Mouse (Mus musculus) limb, embryonic 10.5 days (tissue): ENCODE results near the gene Foxq1. TPM values are rescaled to one million over a fixed set of nuclear protein-coding genes. Genes with fewer than 3 reads are reported as not detected.

Experiments
- DNase-seq: peaks from one replicate; pipeline ENCODE4 v3.0.0-alpha.2; 2017; ENCODE audit warnings: low spot score
- H3K27ac ChIP-seq: fragments of 300-500 bp; sonication (generic); 2 replicates; pipeline ENCODE4 v1.5.1; 2016; ENCODE audit warnings: mild to moderate bottlenecking
- H3K27me3 ChIP-seq: fragments of 300-500 bp; sonication (generic); 2 replicates; pipeline ENCODE4 v1.6.1; 2016; ENCODE audit warnings: low read depth, mild to moderate bottlenecking; ENCODE audit not compliant: poor library complexity, severe bottlenecking
- H3K36me3 ChIP-seq: fragments of 300-500 bp; sonication (generic); 2 replicates; pipeline ENCODE4 v1.6.1; 2016; ENCODE audit warnings: mild to moderate bottlenecking, moderate library complexity
- H3K4me1 ChIP-seq: fragments of 300-500 bp; sonication (generic); 2 replicates; pipeline ENCODE4 v1.6.1; 2016
- H3K4me3 ChIP-seq: fragments of 300-500 bp; sonication (generic); 2 replicates; pipeline ENCODE4 v1.5.1; 2016; ENCODE audit warnings: mild to moderate bottlenecking, moderate library complexity
- H3K9me3 ChIP-seq: fragments of 300-500 bp; sonication (generic); replicated peaks from 2 replicates; pipeline ENCODE4 v1.6.1; 2016; ENCODE audit warnings: mild to moderate bottlenecking
- WGBS: fragments of 180-500 bp; shearing (Covaris S2); methylation state at CpG from one replicate; pipeline ENCODE4 v1.1.7; 2016; 5-methylcytosine and 5-hydroxymethylcytosine counted together
- polyA plus RNA-seq: library from polyadenylated mRNA; unstranded; fragments of >200 nt; fragmentation: Nextera tagmentation; extraction: Ambion mirVana; gene quantifications from 2 replicates; pipeline ENCODE4 v1.2.1, GENCODE M21; 2016

Foxq1 gene
- polyA plus RNA-seq, 1 experiment from 2014 or later, result not detected

DNA sequence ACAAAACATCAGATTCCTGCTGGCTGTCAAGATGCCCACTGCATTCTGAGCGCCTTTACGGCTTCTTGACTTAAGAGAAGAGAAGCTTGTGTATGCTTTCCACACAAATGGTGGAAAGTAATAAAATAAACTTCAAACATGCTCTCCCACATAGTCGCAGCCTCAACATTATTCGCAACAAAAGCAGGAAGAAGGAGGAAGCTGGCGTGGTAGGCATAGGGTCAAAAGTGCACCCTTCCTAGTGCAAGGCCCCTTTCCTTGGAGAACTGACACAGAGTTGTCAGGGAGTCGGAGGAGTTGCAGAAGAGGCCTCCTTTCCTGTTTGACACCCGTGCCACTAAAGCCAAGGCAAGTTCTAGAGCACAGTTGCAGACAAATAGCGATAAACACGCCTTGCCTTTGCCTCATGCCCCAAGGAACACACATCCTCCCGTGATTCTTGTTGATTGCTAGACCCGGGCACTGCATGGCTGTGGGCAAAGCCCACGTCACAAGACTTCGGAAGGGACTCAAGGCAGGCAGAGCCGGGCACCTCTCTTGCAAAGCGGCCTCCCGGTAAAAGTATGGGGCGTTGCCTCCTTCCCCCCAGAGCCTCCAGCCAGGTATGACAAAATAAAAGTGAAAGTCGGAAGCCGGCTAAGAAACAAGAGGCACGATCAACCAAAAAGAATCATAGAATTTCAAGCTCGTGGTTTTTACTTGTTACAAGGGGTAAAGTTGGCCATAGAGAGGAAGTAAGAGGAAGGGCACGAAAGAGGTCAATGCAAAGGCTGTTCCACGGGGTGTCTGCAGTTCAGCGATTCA, 1.2 kb downstream of the Foxq1 start:
- Histone ChIP-seq H3K27ac (no peak overlapping the region), H3K4me3 (peak overlapping the region; percentile 75), H3K4me1 (peaks cover 30% of the 10 kb centered on the region), H3K27me3 (peaks cover 85% of the 10 kb centered on the region), H3K36me3 (no peaks in the 10 kb centered on the region), H3K9me3 (no peaks in the 10 kb centered on the region)
- WGBS, result 5% methylated on average over 24 of the region's 24 CpGs
- peak; percentile 48 for DNase-seq

DNA sequence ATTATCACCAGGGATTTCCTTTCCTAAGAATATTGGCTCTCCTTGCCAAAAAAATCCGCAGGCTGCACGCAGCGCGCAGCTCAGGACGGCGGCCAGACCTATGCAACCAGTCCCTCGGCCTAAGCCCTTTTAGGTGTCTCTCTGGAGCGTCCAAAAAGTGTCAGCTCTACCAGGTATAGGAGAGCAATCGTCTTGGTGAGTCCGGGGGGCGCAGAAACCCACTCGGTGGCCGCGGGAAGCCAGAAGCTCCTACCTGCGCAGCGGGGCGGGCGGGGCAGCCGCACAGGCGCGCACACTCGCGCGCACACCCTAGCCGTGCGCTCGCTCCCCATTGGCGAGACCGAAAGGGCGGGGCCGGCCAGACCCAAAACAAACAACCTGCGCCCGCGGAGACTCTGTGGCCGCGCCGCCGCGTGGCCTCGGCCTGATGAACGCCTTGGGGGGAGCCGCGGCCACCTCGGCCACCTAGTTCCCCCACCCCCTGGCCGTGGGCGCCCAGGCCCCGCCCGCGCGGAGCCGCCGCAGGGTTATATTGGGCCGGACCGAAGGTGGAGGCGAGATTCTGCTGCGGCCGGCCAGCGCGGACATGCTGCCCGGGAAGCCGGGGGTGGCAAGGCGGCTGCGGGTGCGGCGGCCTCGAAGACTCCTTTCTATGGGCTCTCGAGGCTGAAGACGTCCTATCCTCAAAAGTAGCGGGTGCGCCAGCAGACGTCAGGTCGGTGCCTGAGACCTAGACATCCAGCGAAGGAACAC, 2.0 kb downstream of the Foxq1 start:
- WGBS, result under 1% methylated on average over 73 of the region's 73 CpGs
- DNase-seq, result peak; percentile 74

GRCm38 (mm10) chr13:31558521-31559418, 2.8 kb downstream of the Foxq1 start, which contains the start of gene A530084C06Rik:
Gene A530084C06Rik (minus strand): TSS chr13:31559333.
- no peaks in the 10 kb centered on the region for H3K9me3 ChIP-seq
- peak; percentile 67 for DNase-seq
- H3K27me3 ChIP-seq, result peaks cover 100% of the 10 kb centered on the region
- no peaks in the 10 kb centered on the region for H3K36me3 ChIP-seq
- peak within 1 kb of the TSS; percentile 75 for H3K4me3 ChIP-seq
- WGBS, result under 1% methylated on average over 88 of the region's 88 CpGs
- H3K4me1 ChIP-seq, result peaks cover 30% of the 10 kb centered on the region
- H3K27ac ChIP-seq, result 0 out of 2 replicates have a peak within 1 kb of the TSS, but pooled peaks have one; percentile 14

More for the DNA sequence above, 2.0 kb downstream of the Foxq1 start:
- H3K36me3 ChIP-seq, result no peaks in the 10 kb centered on the region
- H3K27ac ChIP-seq, result 0 out of 2 replicates have a peak overlapping the region, but pooled peaks have one; percentile 14
- no peaks in the 10 kb centered on the region for H3K9me3 ChIP-seq
- peaks cover 93% of the 10 kb centered on the region for H3K27me3 ChIP-seq
- H3K4me3 ChIP-seq, result peak overlapping the region; percentile 75
- H3K4me1 ChIP-seq, result peaks cover 30% of the 10 kb centered on the region

DNA sequence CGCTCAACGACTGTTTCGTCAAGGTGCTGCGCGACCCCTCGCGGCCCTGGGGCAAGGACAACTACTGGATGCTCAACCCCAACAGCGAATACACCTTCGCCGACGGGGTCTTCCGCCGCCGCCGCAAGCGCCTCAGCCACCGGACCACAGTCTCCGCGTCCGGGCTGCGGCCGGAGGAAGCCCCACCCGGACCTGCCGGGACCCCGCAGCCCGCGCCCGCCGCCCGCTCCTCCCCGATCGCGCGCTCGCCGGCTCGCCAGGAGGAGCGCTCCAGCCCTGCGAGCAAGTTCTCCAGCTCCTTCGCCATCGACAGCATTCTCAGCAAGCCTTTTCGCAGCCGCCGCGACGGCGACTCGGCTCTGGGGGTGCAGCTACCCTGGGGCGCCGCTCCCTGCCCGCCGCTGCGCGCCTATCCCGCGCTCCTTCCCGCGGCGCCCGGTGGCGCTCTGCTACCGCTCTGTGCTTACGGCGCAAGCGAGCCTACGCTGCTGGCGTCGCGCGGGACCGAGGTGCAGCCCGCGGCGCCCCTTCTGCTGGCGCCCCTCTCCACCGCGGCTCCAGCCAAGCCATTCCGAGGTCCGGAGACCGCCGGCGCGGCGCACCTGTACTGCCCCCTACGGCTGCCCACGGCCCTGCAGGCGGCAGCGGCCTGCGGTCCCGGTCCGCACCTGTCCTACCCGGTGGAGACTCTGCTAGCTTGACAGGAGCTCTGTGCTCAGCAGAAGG, 3.6 kb downstream of the Foxq1 start:
- peak; percentile 85 for DNase-seq
- Histone ChIP-seq H3K4me1 (peaks cover 30% of the 10 kb centered on the region), H3K9me3 (no peaks in the 10 kb centered on the region), H3K36me3 (no peaks in the 10 kb centered on the region), H3K27ac (no peak overlapping the region), H3K4me3 (peak overlapping the region; percentile 75), H3K27me3 (peaks cover 100% of the 10 kb centered on the region)
- under 1% methylated on average over 92 of the region's 92 CpGs for WGBS

DNA sequence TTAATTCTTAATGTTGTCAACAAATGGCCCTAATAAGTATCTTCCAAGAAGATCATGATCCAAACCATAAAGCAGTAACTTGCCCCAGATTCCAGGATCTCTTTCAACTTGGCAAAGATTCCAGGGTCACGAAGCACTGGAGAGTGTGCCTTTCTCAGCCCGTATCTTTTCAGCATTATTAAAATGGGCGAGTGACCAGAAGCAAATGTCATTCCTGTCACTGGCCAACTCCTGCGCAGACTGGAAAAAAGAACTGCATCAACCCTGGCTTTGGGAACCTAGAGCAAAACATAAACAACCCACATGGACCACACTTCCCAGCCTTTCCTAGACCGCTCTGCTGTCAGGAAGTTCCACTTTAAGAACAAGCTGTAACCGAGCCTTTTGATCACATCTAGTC, 8.5 kb downstream of the Foxq1 start:
- Histone ChIP-seq H3K36me3 (no peaks in the 10 kb centered on the region), H3K4me1 (peaks cover 12% of the 10 kb centered on the region), H3K9me3 (no peaks in the 10 kb centered on the region), H3K4me3 (no peak overlapping the region), H3K27me3 (peaks cover 82% of the 10 kb centered on the region), H3K27ac (no peak overlapping the region)
- no peak for DNase-seq
- 56% methylated on average over 6 of the region's 6 CpGs for WGBS

DNA sequence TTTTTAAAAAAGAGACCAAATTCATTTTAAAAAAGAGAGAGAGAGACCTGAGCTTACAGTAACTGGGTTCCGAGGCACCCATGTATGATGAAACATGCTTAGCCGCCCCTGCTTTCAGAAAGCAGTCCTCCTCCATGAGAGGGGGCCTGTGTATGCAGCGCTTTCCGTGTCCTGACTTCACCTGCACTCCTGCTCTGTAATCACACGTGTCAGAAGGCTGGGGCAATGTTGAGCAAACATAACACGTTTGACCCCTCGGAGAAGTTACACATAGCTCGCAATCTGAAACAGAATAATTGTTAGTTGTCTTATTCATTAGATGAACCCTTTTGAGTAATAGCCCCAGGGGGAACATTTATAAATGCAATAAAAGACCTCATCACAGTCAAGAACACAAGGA, 11.2 kb downstream of the Foxq1 start:
- WGBS, result 83% methylated on average over 8 of the region's 8 CpGs
- Histone ChIP-seq H3K36me3 (no peaks in the 10 kb centered on the region), H3K27ac (no peak overlapping the region), H3K4me3 (no peak overlapping the region), H3K4me1 (0 out of 2 replicates have a peak, but pooled peaks cover 6% of the 10 kb centered on the region), H3K9me3 (no peaks in the 10 kb centered on the region), H3K27me3 (peaks cover 64% of the 10 kb centered on the region)
- DNase-seq, result no peak

- H3K9me3 ChIP-seq, result no peaks in the 10 kb centered on the region
- no peaks in the 10 kb centered on the region for H3K36me3 ChIP-seq
- 0 out of 2 replicates have a peak, but pooled peaks cover 6% of the 10 kb centered on the region for H3K4me1 ChIP-seq
- DNase-seq, result no peak
- 86% methylated on average over 6 of the region's 6 CpGs for WGBS
- H3K27me3 ChIP-seq, result peaks cover 57% of the 10 kb centered on the region
- no peak overlapping the region for H3K27ac ChIP-seq
- no peak overlapping the region for H3K4me3 ChIP-seq
Measured at GRCm38 (mm10) chr13:31567617-31568294, 11.8 kb downstream of the Foxq1 start.

- 90% methylated on average over 10 of the region's 10 CpGs for WGBS
- peaks cover 24% of the 10 kb centered on the region; the same call in 1 of the 2 replicates for H3K27me3 ChIP-seq
Measured at GRCm38 (mm10) chr13:31572806-31573508, 17.0 kb downstream of the Foxq1 start.

GRCm38 (mm10) chr13:31574627-31575026, 18.7 kb downstream of the Foxq1 start:
- 86% methylated on average over 3 of the region's 3 CpGs for WGBS
- no peaks in the 10 kb centered on the region for H3K36me3 ChIP-seq
- H3K4me1 ChIP-seq, result peaks cover 22% of the 10 kb centered on the region
- DNase-seq, result no peak
- H3K27me3 ChIP-seq, result peaks cover 28% of the 10 kb centered on the region
- H3K9me3 ChIP-seq, result no peaks in the 10 kb centered on the region
- H3K27ac ChIP-seq, result no peak overlapping the region
- H3K4me3 ChIP-seq, result no peak overlapping the region

More at GRCm38 (mm10) chr13:31572806-31573508, 17.0 kb downstream of the Foxq1 start:
- Histone ChIP-seq H3K4me1 (peaks cover 14% of the 10 kb centered on the region), H3K36me3 (no peaks in the 10 kb centered on the region), H3K9me3 (no peaks in the 10 kb centered on the region), H3K27ac (no peak overlapping the region), H3K4me3 (no peak overlapping the region)
- DNase-seq, result no peak

GRCm38 (mm10) chr13:31576696-31577095, 20.8 kb downstream of the Foxq1 start:
- Histone ChIP-seq H3K27me3 (peaks cover 34% of the 10 kb centered on the region), H3K4me3 (no peak overlapping the region), H3K4me1 (peaks cover 22% of the 10 kb centered on the region), H3K27ac (no peak overlapping the region), H3K36me3 (no peaks in the 10 kb centered on the region), H3K9me3 (no peaks in the 10 kb centered on the region)
- DNase-seq, result no peak
- 45% methylated on average over 4 of the region's 4 CpGs for WGBS

DNA sequence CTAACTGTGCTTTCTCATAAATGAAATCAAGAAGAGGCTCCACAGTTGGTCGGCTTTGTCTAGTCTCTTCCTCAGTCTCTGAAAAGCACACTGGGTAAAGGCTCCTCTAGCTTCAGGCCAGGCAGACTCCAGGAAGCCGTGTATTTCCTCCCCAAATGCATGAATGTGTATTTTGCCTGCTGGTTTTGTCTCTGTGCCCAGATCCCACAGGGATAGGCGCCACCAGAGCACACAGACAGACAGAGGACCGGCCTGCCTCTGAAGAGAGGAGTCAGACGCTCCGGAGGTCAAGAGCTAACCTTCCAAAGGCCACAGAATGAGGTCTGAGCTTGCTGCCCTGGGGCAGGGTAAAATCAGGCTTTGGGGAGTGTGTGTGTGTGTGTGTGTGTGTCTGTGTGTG, 21.6 kb downstream of the Foxq1 start:
- DNase-seq, result no peak
- Histone ChIP-seq H3K4me1 (peaks cover 22% of the 10 kb centered on the region), H3K9me3 (no peaks in the 10 kb centered on the region), H3K27me3 (peaks cover 34% of the 10 kb centered on the region), H3K27ac (0 out of 2 replicates have a peak overlapping the region, but pooled peaks have one; percentile 25), H3K4me3 (no peak overlapping the region), H3K36me3 (no peaks in the 10 kb centered on the region)
- 47% methylated on average over 6 of the region's 6 CpGs for WGBS
